Mouse (Mus musculus) adrenal gland, postnatal 36 days (tissue): ENCODE data around the gene Rgl1. TPM values are rescaled to one million over a fixed set of nuclear protein-coding genes. Genes with fewer than 3 reads are reported as not detected.

Experiments used
- DNase-seq, 2 experiments: peaks; one replicate each; pipeline ENCODE4 v3.0.0; 2021; ENCODE audit warnings: mixed read lengths in 1 of 2
- total RNA-seq, 2 experiments: library from RNA; stranded (reverse); gene quantifications; 2 replicates each; pipeline ENCODE4 v1.2.3; 2021

The Rgl1 gene
- total RNA-seq, 2 experiments from 2014 or later: 27.6 to 37.2 TPM

DNA sequence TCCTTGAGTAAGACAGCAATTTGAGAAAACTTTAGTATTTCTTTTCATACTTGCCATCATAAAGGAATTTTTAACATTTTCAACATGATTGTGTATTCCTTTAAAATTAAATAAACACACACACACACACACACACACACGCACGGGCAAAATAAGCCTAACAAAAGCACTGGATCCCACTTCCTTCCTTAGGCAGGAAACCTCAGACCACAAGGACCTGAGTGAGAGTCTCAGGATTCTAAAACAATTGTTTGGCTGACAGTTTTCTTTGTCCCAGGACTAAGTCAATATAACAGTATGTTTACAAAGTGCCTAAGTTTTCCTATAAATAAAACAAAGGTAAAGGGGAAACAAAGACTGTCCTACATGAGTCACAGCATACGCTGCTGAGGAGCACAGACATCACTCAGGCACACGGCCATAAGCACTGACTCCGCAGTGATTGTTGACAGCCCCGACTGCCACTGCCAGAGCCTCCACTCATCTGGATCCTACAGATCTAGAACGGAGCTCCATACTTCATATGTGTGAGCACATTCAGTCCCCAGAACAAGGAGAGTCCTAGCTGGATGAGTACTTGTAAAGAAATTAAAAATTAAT lies 180.7 kb downstream of the Rgl1 start:
- DNase-seq: no peak

DNA sequence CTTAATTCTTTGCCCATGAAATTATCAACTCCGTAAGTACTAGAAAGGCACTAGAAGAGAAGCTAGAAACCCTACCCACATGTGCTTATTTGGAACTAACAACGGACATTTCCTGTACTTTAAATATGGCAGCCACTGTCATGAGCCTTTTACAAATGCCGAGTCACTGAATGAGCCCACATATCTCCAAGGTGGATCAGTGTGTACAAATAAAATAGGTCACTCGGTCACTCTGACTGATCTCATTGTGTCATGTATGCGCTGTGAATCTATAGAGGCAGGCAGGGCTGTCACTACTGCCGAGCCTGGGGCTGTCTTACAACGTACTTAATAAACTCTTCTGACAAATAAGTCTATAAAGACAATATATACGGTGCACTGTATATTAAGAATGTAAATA lies 181.2 kb downstream of the Rgl1 start:
- DNase-seq: no peak

DNA sequence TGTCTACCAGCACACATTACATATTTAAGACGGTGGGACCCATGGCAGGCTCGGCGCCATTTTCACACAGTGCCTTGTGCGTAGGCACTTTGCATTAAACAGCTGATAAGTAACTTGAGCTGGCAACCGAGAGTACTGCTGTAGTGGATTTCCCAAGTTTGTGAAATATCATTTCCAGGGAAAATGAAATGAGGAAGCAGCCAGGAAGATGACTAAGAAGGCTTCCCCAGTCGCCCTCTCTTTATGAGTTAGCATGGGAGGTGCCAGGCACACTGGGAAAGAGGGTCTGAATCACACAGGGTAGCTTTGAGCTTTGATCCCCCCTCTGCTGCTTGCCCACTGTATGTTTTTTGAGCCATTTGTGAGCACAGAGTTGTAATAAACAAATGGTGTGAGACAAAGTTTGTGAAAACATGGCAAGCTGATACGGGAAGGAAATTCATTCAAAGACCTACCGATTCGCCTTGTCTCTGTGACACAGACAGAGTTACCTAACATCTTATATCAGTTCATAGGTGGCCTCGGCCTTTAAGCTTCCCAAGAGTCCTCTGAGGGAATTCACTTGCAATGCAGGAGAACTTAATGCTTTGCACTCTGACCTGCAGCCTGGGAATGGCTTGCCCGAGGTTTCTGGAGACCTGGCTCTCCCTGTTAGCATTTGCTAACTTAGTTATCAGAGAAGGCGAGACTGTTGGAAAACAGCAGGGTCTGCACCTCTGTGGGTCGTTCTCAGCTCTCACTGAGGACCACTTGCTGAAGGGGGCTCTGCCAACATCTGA lies 184.8 kb downstream of the Rgl1 start:
- no peak for DNase-seq

DNA sequence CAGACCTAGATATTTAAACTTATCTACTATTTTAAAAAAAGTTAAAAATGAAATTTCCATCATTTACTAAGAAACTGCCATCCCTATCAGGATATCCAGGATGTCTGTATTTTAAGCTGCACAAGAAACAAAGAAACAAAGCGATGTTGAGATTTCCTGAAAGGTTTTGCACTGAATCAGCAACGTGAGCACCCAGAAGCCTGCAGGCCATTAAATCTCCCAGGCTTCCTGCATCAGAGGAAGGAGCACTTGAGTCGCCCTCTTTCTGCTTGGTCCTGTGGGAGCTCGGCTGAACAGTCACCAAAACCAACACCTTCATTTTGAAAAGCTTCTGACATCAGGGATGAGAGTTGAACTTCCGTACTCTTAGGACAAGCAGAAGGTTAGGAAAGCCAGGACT lies 187.2 kb downstream of the Rgl1 start:
- DNase-seq: no peak

DNA sequence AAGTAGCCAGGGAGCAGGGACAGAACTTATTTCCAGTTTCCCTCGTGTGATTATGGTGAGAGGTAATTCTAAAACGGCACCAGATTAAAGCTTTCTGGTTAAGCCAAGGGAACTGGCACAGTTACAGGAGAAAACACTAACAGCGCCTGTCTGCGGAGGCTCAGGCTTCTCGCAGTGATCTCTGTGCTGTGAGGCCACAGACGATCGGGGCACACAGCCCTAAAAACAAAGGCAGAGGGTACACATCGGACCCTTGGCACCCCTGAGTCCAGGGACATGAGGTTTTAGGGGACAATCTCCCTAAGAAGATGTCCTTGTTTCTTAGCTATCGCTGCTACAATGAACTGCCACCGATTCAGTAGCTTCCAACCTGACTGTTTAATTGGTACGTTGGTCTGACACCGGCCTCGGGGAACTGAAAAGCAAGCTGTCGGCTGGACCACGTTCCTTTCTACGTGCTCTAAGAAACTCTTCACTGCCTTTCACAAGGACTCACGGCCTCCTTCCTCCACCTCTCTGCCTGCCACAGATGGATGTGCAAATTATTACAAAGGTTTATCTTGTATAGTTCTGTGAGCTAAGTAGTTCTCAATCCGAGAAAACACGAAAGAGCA lies 187.9 kb downstream of the Rgl1 start:
- DNase-seq: no peak

DNA sequence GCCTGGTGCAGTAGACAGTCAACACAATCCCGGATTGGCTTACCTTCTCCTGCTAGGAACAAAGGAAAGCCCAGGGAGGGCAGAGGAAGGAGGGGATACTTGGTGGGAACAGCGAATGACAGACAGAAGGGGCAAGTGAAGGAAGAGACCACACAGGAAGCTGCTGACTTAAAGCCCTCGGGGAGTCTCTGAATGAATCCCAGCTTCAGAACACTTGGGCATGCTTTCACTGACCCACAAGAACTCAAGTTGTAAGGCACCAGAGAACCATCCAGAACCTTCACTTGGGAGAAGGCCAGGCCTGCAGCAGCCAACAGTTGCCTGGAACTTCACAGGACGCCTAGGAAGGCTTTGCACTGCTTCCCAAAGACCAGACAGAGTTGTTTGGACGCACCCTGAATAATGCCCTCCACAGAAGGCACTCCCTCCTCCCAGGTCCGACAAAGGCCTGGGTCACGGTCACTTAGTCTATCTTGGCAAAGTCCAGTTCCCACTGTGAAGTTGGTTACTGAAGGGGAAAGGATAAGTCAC lies 189.5 kb downstream of the Rgl1 start:
- DNase-seq: no peak

DNA sequence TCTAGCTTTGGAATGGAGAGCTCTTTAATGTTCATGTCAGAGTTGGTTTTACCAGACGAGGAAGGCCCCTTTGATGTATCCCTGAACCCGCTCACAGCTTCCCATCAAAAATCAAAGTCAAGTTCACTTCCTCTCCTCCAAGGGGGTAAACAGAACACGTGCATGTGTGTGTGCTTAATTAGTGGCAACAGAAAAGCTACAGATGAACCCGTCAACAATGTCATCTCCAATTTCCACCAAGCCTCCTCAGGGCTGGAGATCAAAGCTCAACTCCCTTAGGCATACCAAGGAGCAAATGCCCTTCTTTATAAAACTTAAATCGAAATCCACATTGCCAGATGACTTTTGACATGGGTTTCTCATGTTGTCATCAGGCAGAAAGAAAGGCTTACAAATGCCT lies 191.1 kb downstream of the Rgl1 start:
- no peak for DNase-seq

DNA sequence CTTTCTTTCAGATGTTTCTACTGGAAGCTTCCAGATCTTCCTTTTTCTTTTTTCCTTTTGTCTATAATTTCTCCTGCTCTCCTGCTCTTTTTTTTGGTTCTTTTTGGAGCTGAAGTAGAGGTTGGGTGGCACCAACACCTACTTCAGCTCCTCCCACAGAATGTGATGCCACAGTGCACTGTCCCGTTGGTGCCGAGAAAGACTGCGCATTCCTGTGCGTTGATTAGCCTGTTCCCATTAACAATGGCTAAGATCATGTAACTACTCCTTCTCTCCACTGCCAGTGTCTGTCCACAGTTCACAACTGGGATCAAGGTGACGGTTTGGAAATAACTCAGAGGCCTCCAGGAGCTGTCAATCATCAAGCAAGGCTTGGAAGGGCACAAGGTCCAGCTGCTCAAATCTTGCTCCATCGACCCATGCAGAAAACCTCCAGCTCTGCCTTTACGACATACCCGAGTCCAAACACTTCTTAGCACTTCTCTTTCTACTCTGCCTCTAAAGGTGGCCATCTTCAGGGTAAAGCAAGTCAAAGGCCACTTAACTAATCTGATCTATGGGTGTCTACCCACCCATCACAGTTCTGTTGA lies 192.6 kb downstream of the Rgl1 start:
- DNase-seq: no peak

DNA sequence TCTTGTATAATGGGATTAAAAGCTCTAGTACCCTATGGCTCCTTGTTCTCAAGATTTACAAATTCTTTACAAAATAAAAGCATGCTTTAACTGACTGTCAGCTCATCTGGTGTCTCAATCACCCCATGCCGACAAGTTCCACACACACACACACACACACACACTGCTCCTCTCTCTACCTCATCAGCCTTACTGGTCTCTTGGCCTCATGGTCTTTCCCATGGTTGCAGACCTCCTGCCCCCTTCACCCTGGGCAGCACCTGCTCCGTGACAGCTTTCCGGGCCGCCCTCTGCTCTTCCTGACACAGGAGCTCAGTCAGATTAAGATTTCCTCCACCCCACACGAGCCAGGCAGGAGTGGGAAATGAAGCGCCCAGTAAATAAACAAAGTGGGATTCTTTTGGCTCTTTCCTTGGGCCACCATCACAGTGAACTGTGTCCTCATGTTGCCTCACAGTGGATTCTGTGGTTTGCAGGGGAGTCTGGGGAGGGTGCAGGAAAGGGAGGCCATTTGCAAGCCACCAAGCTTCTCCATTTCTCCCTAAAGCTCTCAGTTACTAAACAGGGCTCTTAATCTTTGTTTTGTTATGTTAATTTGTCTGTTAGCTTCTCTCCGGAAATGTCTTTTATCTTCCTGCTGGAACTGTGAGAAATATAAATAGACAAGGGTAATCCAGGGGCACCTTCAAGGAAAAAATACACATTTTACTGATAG lies 193.2 kb downstream of the Rgl1 start:
- peak; percentile 22 to 31 for DNase-seq

DNA sequence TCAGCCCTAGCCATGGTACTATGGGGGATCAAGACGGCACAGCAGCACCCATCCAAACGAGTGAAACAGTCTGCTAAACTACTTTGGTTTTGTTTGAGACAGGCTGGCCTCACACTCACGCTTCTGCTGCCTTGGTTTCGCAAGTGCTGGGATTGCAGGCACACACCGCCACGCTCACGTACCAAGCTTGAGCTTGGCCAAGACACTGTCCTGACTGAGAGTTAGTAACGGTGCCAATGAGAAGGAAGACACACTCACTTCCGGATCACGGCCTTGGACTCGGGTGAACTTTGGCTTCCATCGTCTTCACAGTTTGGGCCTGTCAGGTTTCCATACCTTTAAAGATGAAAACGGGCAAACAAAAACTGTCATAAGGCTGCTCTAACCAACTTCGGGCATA lies 194.8 kb downstream of the Rgl1 start:
- no peak for DNase-seq

DNA sequence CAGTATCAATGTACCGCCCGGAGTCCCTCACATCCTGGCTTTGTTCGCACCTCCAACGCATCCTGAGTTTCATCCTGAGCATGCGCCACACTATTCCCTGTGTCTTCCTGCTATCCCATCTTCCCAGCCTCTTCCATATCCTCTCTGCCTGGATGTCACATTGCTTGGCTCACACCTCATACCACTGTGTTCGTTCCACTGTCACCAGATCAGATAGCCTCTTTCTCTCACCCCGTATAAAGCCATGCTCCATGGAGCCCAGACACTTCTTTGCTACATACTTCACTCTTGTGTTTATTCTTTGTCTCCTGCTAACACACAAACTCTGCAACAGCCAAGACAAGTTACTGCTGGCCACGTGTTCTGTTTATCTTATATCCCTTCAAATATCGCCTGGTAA lies 195.5 kb downstream of the Rgl1 start:
- no peak for DNase-seq

DNA sequence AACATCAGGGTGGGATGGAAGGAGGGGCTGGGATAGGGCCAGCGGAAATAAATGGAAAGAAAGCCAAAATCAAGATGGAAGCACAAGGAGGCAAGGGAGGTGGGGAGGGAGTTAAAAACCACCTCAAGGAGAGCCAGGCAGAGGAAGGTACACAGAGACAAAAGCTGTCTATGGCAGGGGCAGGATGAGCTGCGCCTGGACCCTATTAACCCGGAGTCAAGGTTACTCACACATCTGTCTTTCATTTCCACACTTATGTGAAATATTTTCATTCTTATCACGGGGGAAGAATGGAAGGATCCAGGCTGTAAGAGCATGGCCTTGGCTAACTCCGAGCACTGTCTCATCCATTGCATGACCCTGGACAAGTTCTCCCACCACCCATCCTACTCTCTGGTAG lies 202.9 kb downstream of the Rgl1 start:
- DNase-seq: no peak

DNA sequence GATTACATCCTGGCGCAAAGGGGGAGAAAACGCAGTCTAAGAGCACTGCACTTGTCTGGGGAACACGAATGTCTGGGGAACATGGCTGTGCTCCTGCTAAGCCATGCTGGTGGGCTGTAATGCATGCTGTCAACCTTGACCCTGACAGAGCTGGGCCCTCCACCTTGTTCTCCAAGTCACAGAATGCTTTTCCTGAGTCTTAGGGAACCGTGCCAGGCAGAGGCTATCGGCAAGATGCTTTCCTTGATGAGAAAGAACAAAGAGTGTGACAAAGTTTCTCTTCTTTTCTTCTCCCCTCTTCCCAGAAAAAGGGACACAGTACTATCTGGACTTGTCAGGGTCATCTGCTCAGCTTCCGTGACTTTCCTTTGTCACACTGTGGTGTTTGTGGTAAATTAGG lies 203.3 kb downstream of the Rgl1 start:
- no peak for DNase-seq

DNA sequence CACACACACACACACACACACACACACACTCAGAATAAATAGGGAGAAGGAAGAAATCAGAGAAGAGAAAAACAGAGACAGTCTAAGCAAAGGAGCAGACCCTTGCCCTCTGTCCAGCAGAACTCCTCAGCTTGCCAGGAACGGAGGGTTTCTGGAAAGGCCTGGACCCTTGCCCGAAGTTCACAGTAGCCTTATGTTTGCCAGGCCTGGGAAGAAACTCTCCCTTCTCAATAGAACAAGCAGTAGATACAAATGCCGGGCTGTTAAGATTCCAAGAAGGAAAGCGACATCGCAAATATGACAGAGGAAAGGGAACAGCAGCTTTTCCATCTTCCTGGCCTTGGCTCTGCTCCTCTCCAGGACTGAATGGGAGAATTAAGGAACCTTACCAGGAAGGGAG lies 205.7 kb downstream of the Rgl1 start:
- no peak for DNase-seq

DNA sequence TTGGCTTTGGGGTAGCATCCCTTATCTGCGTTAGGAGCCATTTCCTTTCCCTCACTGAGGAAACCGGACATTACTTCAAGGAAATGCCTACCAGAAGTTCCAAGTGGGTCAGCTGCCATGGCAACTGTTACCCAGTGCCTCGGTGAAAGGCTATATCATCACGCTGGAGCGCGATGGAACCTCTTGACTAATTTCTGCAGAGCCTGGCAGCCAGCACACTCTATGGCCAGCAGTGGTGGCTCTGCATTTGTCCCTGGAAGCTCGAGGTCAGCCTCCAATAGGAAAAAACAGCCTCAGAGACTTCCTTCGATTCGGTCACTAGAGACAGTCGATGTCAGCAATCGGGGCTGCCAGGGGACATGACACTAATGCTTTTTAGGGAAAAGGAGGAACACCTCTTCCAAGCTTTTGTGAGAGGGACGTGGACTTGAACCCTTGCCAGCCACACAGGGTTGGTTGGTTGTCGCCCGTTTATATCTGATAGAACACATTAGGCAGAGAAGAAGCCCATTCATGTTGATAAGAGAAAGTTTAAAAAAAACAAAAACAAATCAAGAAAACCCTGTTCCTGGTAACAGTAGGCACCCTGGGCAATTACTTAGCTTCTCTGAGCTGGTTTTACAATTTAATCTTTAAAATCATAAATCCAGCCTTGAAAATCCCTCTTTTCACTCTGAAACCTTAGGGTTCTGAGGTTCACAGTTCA lies 209.4 kb downstream of the Rgl1 start:
- DNase-seq: peak; percentile 52 to 59

DNA sequence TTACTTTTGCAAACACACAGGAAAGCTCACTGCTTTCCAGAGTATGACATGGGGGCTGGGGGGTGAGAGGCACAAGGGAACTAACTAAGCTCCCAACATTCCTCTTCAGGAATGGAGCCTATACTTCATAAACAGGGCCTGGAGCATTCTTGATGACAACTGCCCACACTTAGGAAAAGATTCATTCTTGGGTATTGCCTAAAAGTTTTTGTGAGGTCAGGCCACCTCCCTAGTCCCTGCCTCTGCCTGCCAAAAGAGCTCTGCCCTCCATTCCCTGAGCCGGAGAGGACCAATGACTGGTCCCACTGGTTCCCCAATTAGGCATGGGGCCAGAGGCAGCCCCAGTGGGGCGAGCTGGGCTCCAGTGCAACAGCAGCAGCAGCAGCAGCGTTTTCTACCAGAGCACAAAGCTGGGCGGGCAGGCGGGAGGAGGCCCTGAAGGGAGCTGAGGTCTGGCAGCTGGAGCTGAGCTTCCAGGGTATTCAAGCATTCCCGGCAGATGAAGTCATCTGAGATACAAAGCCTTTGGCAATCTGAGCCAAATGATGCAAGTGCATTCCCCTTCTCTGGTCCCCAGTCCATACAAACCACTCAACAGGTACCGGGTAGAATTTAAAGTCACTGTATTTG lies 210.1 kb downstream of the Rgl1 start:
- peak; percentile 71 to 80 for DNase-seq

DNA sequence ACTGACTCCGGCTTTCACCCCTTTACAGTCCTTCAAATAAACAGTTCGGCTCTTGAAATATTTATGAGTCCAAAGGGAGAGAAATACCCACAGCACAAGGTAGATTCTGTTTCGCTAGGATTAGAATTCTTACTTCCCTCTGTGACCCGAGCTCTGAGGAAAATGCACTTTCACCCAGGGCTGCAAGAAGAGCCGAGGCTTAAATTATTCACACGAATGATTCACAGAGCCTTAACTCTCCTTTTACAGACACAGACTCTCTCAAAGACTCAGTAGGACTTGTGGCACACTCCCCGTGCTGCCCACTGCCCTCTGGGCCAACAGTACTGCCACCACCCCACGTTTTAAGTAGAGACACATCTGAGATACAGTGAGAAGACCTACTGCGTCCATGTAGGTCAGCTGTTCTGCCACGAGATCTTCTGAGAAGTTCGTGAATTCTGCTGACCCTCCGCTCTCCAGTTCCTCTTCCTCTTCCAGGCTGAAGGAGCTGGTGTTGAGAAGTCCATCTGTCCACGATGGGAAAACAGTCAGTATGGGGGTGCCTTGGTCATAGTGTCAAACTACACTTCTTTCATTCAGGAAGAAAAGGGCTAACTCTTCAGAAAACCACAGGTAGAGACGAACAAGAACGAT lies 212.1 kb downstream of the Rgl1 start:
- no peak for DNase-seq

DNA sequence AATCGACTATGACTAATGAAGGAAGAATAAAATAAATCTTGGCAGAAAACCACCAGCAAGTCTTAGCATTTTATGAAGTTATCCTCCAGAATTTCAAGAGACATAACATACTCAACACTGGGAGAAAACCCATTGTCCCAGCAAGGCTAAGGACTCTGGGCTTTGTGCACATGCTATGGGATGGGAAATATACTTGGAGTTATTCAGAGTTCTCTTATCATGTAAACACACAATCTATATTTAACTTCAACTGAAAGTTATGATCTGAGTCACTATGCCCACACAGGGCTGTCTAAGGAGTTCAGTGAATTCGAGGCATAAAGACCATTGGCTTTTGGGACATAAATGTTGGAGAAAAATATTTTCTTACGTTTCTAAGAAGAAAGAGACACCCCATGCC lies 215.2 kb downstream of the Rgl1 start:
- no peak for DNase-seq

DNA sequence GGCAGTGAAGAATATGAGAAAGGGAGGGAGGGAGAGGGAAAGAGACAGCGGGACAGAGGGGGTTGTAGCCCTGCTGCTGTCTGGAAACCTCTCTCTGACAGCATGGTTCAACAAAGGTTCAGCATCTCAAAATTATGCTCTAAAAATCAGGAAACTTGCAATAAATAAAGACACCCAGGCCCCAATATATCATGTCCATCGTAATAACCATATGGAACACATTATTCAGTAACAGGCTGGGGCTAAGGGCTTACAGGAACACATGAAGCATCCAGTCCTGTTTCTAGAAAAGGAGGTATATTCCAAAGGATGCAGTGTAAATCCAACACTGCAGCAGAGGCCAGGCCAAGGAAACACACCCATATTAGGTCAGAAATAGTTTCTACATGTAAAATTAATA lies 215.6 kb downstream of the Rgl1 start:
- no peak for DNase-seq

DNA sequence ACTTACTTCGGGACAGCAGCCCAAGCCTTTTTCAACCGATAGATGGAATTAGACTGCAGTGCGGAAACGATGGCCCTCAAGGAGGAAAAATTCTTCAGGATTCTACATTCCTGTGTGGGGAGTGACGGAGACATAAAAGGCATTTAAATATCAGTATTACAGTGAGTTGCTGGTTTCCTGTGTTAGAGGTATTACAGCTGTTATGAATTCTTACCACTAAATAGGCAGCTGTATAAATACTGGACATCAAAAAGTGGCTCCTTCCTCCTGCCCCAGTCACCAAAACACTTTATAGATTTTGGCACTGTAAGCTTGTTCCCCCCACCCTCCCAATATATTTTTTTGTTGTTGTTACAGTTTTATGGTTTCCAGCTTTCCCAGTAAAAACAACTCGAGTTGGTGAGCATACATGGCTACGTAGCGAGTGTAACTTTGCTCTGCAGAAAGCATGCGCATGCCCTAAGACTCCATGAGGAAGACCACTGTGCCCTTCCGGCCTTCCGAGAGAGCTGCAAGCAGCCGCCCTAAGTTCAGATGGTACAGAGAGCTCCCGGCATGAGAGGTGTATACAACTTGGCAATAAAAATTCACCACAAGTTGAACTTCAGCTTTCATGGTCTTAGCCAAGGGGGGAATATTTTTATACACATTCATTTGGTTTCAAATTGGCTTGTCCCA lies 217.0 kb downstream of the Rgl1 start:
- no peak for DNase-seq
